Mouse (Mus musculus) kidney, postnatal 0 days (tissue): Measurements from ENCODE around the gene Scamp4. TPM values are rescaled to one million over a fixed set of nuclear protein-coding genes. Genes with fewer than 3 reads are reported as not detected.
A peak's percentile ranks its signal among the peaks of the same experiment; 100 is the strongest.

Source experiments
- ATAC-seq: fragments of 200-750 bp; cut with Nextera tagmentation; replicated peaks from 2 replicates; pipeline ENCODE4 v1.8.0; 2017; ENCODE audit warnings: low read depth, moderate number of reproducible peaks, moderate TSS enrichment, moderate library complexity; ENCODE audit not compliant: low FRiP score
- DNase-seq: peaks from one replicate; pipeline ENCODE4 v3.0.0-alpha.2; 2016; ENCODE audit warnings: low spot score
- H3K27ac ChIP-seq: fragments of 300-500 bp; sonication (generic); 2 replicates; pipeline ENCODE4 v1.5.1; 2014; ENCODE audit warnings: mild to moderate bottlenecking
- H3K27me3 ChIP-seq: fragments of 300-500 bp; sonication (generic); 2 replicates; pipeline ENCODE4 v1.6.1; 2014; ENCODE audit warnings: low read length, mixed read lengths; ENCODE audit not compliant: insufficient read depth
- H3K36me3 ChIP-seq: fragments of 300-500 bp; sonication (generic); 2 replicates; pipeline ENCODE4 v1.6.1; 2014; ENCODE audit warnings: low read length, mixed read lengths; ENCODE audit not compliant: insufficient read depth
- H3K4me1 ChIP-seq: fragments of 300-500 bp; sonication (generic); replicated peaks from 2 replicates; pipeline ENCODE4 v1.6.1; 2014; ENCODE audit warnings: antibody characterized with exemption, low read length, mixed read lengths; ENCODE audit not compliant: insufficient read depth
- H3K4me2 ChIP-seq: fragments of 300-500 bp; sonication (generic); 2 replicates; pipeline ENCODE4 v1.6.1; 2014; ENCODE audit warnings: mild to moderate bottlenecking, low read length, moderate library complexity, mixed read lengths
- H3K4me3 ChIP-seq: fragments of 300-500 bp; sonication (generic); replicated peaks from 2 replicates; pipeline ENCODE4 v1.5.1; 2014; ENCODE audit warnings: low read depth, low read length
- H3K9ac ChIP-seq: fragments of 300-500 bp; sonication (generic); 2 replicates; pipeline ENCODE4 v1.6.1; 2014; ENCODE audit warnings: low read depth, low read length
- H3K9me3 ChIP-seq: fragments of 300-500 bp; sonication (generic); replicated peaks from 2 replicates; pipeline ENCODE4 v1.6.1; 2016; ENCODE audit warnings: low read length, inconsistent platforms, mixed read lengths
- CTCF ChIP-seq: IDR thresholded peaks from 2 replicates; pipeline ENCODE4 v1.5.1; 2016; ENCODE audit warnings: antibody characterized with exemption, low read depth, mild to moderate bottlenecking, moderate library complexity
- WGBS: fragments of 180-500 bp; shearing (Covaris S2); extraction: QIAGEN DNeasy Blood & Tissue Kit; methylation state at CpG from one replicate; pipeline ENCODE4 v1.1.7; 2014; 5-methylcytosine and 5-hydroxymethylcytosine counted together
- polyA plus RNA-seq: library from polyadenylated mRNA; unstranded; fragments of >200 nt; fragmentation: Nextera tagmentation; extraction: Ambion mirVana; gene quantifications from 2 replicates; pipeline ENCODE4 v1.2.1, GENCODE M21; 2015

Scamp4 gene
- polyA plus RNA-seq, 1 experiment from 2014 or later: 80.7 TPM

- Histone ChIP-seq H3K9me3 (no peaks in the 10 kb centered on the region), H3K36me3 (no peaks in the 10 kb centered on the region), H3K4me3 (peak within 1 kb of the TSS; percentile 85), H3K9ac (peak within 1 kb of the TSS; percentile 98), H3K27me3 (no peaks in the 10 kb centered on the region), H3K4me1 (peaks cover 15% of the 10 kb centered on the region), H3K4me2 (peak within 1 kb of the TSS; percentile 89), H3K27ac (peak within 1 kb of the TSS; percentile 89)
- under 1% methylated on average over 57 of the region's 72 CpGs for WGBS
- peak; percentile 98 for DNase-seq
- peak; percentile 72 for ATAC-seq
- peak; percentile 82 for TF ChIP-seq CTCF
Observed at GRCm38 (mm10) chr10:80561116-80561944, 41.3 kb upstream of the Scamp4 start, which contains the start of gene Rexo1. TSS of gene Rexo1 (minus strand) at chr10:80561560.

- Histone ChIP-seq H3K4me2 (no peak overlapping the region), H3K27ac (no peak overlapping the region), H3K4me3 (no peak overlapping the region), H3K27me3 (no peaks in the 10 kb centered on the region), H3K9me3 (no peaks in the 10 kb centered on the region), H3K36me3 (peaks cover 5% of the 10 kb centered on the region; the same call in 1 of the 2 replicates), H3K4me1 (peaks cover 19% of the 10 kb centered on the region), H3K9ac (no peak overlapping the region)
- peak; percentile 87 for DNase-seq
- TF ChIP-seq CTCF: peak; percentile 89
- no peak; the same call in 1 of the 2 replicates for ATAC-seq
- 26% methylated on average over 17 of the region's 17 CpGs for WGBS
Observed at GRCm38 (mm10) chr10:80566375-80567092, 36.1 kb upstream of the Scamp4 start.

GRCm38 (mm10) chr10:80568876-80569275, 33.8 kb upstream of the Scamp4 start:
- H3K9me3 ChIP-seq: no peaks in the 10 kb centered on the region
- no peak overlapping the region for H3K4me3 ChIP-seq
- H3K27me3 ChIP-seq: no peaks in the 10 kb centered on the region
- H3K36me3 ChIP-seq: peaks cover 5% of the 10 kb centered on the region; the same call in 1 of the 2 replicates
- DNase-seq (no peak), ATAC-seq (no peak)
- no peak overlapping the region for H3K9ac ChIP-seq
- no peak overlapping the region for H3K4me2 ChIP-seq
- H3K4me1 ChIP-seq: peaks cover 19% of the 10 kb centered on the region
- TF ChIP-seq CTCF: no peak
- H3K27ac ChIP-seq: no peak overlapping the region
- WGBS: 89% methylated on average over 29 of the region's 29 CpGs

GRCm38 (mm10) chr10:80569664-80570066, 33.0 kb upstream of the Scamp4 start:
- Histone ChIP-seq H3K27me3 (no peaks in the 10 kb centered on the region), H3K27ac (peak overlapping the region; percentile 19; the same call in 1 of the 2 replicates), H3K9me3 (no peaks in the 10 kb centered on the region), H3K4me2 (peak overlapping the region; percentile 37), H3K4me1 (peaks cover 19% of the 10 kb centered on the region), H3K36me3 (peaks cover 5% of the 10 kb centered on the region; the same call in 1 of the 2 replicates), H3K9ac (no peak overlapping the region), H3K4me3 (no peak overlapping the region)
- DNase-seq (peak; percentile 82), ATAC-seq (peak; percentile 41)
- no peak for TF ChIP-seq CTCF
- 33% methylated on average over 10 of the region's 10 CpGs for WGBS

GRCm38 (mm10) chr10:80570419-80570818, 32.3 kb upstream of the Scamp4 start:
- Histone ChIP-seq H3K4me2 (peak overlapping the region; percentile 41; the same call in 1 of the 2 replicates), H3K36me3 (peaks cover 5% of the 10 kb centered on the region; the same call in 1 of the 2 replicates), H3K9me3 (no peaks in the 10 kb centered on the region), H3K9ac (peak overlapping the region; percentile 52; the same call in 1 of the 2 replicates), H3K27ac (peak overlapping the region; percentile 54; the same call in 1 of the 2 replicates), H3K4me3 (no peak overlapping the region), H3K27me3 (no peaks in the 10 kb centered on the region), H3K4me1 (peaks cover 19% of the 10 kb centered on the region)
- WGBS: 87% methylated on average over 10 of the region's 10 CpGs
- ATAC-seq (no peak), DNase-seq (no peak)
- TF ChIP-seq CTCF: no peak
